Mouse (Mus musculus) thymus, adult 2 months (tissue): ENCODE results near the gene Pyy. TPM values are rescaled to one million over a fixed set of nuclear protein-coding genes. Genes with fewer than 3 reads are reported as not detected.
A peak's percentile ranks its signal among the peaks of the same experiment; 100 is the strongest.

Experiments used
- DNase-seq: peaks from one replicate; pipeline ENCODE4 v3.0.0; 2021
- H3K27ac ChIP-seq: fragments of 200-500 bp; 2 replicates; pipeline ENCODE4 v1.5.1; 2012; ENCODE audit warnings: low read length, control low read depth; ENCODE audit not compliant: control insufficient read depth, insufficient read depth
- H3K27me3 ChIP-seq: fragments of 200-500 bp; 2 replicates; pipeline ENCODE4 v1.6.1; 2012; ENCODE audit warnings: mild to moderate bottlenecking, low read length, moderate library complexity, mixed read lengths; ENCODE audit not compliant: control insufficient read depth, insufficient read depth
- H3K36me3 ChIP-seq: fragments of 200-500 bp; 2 replicates; pipeline ENCODE4 v1.6.1; 2012; ENCODE audit warnings: mild to moderate bottlenecking, low read length, moderate library complexity; ENCODE audit not compliant: control insufficient read depth, insufficient read depth
- H3K4me1 ChIP-seq: fragments of 200-500 bp; replicated peaks from 2 replicates; pipeline ENCODE4 v1.6.1; 2012; ENCODE audit warnings: low read length; ENCODE audit not compliant: control insufficient read depth, insufficient read depth
- H3K4me3 ChIP-seq: fragments of 200-500 bp; 2 replicates; pipeline ENCODE4 v1.5.1; 2012; ENCODE audit warnings: mild to moderate bottlenecking, low read length, control low read depth, moderate library complexity; ENCODE audit not compliant: control insufficient read depth, insufficient read depth
- CTCF ChIP-seq: fragments of 200-500 bp; IDR thresholded peaks from 2 replicates; pipeline ENCODE4 v1.5.1; 2012; ENCODE audit warnings: mild to moderate bottlenecking, control low read depth, low read length, moderate library complexity, borderline replicate concordance; ENCODE audit not compliant: control insufficient read depth, poor library complexity, insufficient read depth; ENCODE audit errors: extremely low read depth
- POLR2A ChIP-seq: fragments of 200-500 bp; IDR thresholded peaks from 2 replicates; pipeline ENCODE4 v1.6.1; 2012; ENCODE audit warnings: mild to moderate bottlenecking, low read length, control low read depth, moderate library complexity; ENCODE audit not compliant: control insufficient read depth, poor library complexity, insufficient read depth; ENCODE audit errors: extremely low read depth
- WGBS: fragments of 180-500 bp; shearing (Covaris S2); methylation state at CpG from one replicate; pipeline ENCODE4 v1.1.7; 2018; 5-methylcytosine and 5-hydroxymethylcytosine counted together
- polyA plus RNA-seq: library from polyadenylated mRNA; depleted of rRNA; stranded (reverse); fragments of >200 nt; gene quantifications from 2 replicates; pipeline ENCODE4 v1.2.3, GENCODE M21; 2012

Gene Pyy
- polyA plus RNA-seq, 1 experiment, result 53.2 TPM

GRCm38 (mm10) chr11:102134516-102134915, 26.9 kb upstream of the Pyy start:
- no peak for DNase-seq
- Histone ChIP-seq H3K4me1 (no peaks in the 10 kb centered on the region), H3K27me3 (no peaks in the 10 kb centered on the region; the same call in 1 of the 2 replicates), H3K4me3 (no peak overlapping the region), H3K36me3 (no peaks in the 10 kb centered on the region), H3K27ac (no peak overlapping the region)
- WGBS, result 48% methylated on average over 4 of the region's 4 CpGs
- TF ChIP-seq CTCF, result no peak
- TF ChIP-seq POLR2A, result no peak

- no peak overlapping the region for H3K27ac ChIP-seq
- H3K27me3 ChIP-seq, result no peaks in the 10 kb centered on the region
- no peak for DNase-seq
- H3K4me1 ChIP-seq, result no peaks in the 10 kb centered on the region
- H3K4me3 ChIP-seq, result no peak overlapping the region
- TF ChIP-seq CTCF (no peak), POLR2A (no peak)
- H3K36me3 ChIP-seq, result no peaks in the 10 kb centered on the region
- 83% methylated on average over 6 of the region's 6 CpGs for WGBS
These were observed 9.8 kb upstream of the Pyy start for GRCm38 (mm10) chr11:102117386-102117785.

- Histone ChIP-seq H3K4me1 (no peaks in the 10 kb centered on the region), H3K27me3 (no peaks in the 10 kb centered on the region), H3K4me3 (no peak overlapping the region), H3K27ac (no peak overlapping the region), H3K36me3 (no peaks in the 10 kb centered on the region)
- DNase-seq, result no peak
- TF ChIP-seq CTCF (no peak), POLR2A (no peak)
- WGBS, result 76% methylated on average over 8 of the region's 8 CpGs
These were observed 8.6 kb upstream of the Pyy start for GRCm38 (mm10) chr11:102116241-102116640.

GRCm38 (mm10) chr11:102111576-102111975, 3.9 kb upstream of the Pyy start:
- Histone ChIP-seq H3K36me3 (no peaks in the 10 kb centered on the region), H3K27me3 (peaks cover 7% of the 10 kb centered on the region; the same call in 1 of the 2 replicates), H3K27ac (no peak overlapping the region), H3K4me1 (no peaks in the 10 kb centered on the region), H3K4me3 (no peak overlapping the region)
- TF ChIP-seq CTCF, result no peak
- no peak for TF ChIP-seq POLR2A
- DNase-seq, result no peak
- 92% methylated on average over 5 of the region's 5 CpGs for WGBS

- no peak for DNase-seq
- peaks cover 7% of the 10 kb centered on the region; the same call in 1 of the 2 replicates for H3K27me3 ChIP-seq
- H3K4me3 ChIP-seq, result no peak overlapping the region
- no peaks in the 10 kb centered on the region for H3K4me1 ChIP-seq
- no peaks in the 10 kb centered on the region for H3K36me3 ChIP-seq
- H3K27ac ChIP-seq, result no peak overlapping the region
- TF ChIP-seq CTCF (no peak), POLR2A (no peak)
- WGBS, result 4% methylated on average over 21 of the region's 21 CpGs
These were observed 721 bp downstream of the Pyy start for GRCm38 (mm10) chr11:102106911-102107310.

- Histone ChIP-seq H3K27me3 (peaks cover 7% of the 10 kb centered on the region; the same call in 1 of the 2 replicates), H3K27ac (no peak overlapping the region), H3K36me3 (no peaks in the 10 kb centered on the region), H3K4me3 (no peak overlapping the region), H3K4me1 (no peaks in the 10 kb centered on the region)
- peak; percentile 88 for TF ChIP-seq CTCF
- TF ChIP-seq POLR2A, result no peak
- 12% methylated on average over 17 of the region's 17 CpGs for WGBS
- DNase-seq, result peak; percentile 41
These were observed 5.0 kb downstream of the Pyy start for GRCm38 (mm10) chr11:102102485-102103258.
